Comparison of ENCODE assay signal across 32 mouse cellular contexts in genomic region chr5:113204193-113204592, GRCm38 (mm10). TPM values are rescaled to one million over a fixed set of nuclear protein-coding genes. Genes with fewer than 3 reads are reported as not detected.
DNase-seq lines count a peak whose midpoint lies in the region; ATAC-seq and TF ChIP-seq lines count a peak whose summit lies in the region.
"Had no signal": no experiment of that assay in that cellular context is flagged by ENCODE, and none has a peak within 500 bp of the region (broad histone marks: within the 10 kb centered on the region; RNA-seq: fewer than 3 reads in every experiment).

No protein-coding gene starts in this region.

- H3K4me3 ChIP-seq in heart, adult 2 months: no peak overlapping the region
- H3K4me3 ChIP-seq in midbrain, embryonic 11.5 days (ENCODE audit: low read depth, low read length): no peak overlapping the region
- H3K4me3 ChIP-seq in midbrain, embryonic 16.5 days (ENCODE audit: low read depth, low read length): no peak overlapping the region
- H3K4me3 ChIP-seq: embryonic facial prominence, embryonic 12.5 days; embryonic facial prominence, embryonic 15.5 days; heart, embryonic 12.5 days; heart, embryonic 15.5 days; hindbrain, embryonic 10.5 days; hindbrain, embryonic 13.5 days had no signal

- peak overlapping the region; percentile 9; the same call in 1 of the 2 replicates for H3K27ac ChIP-seq in heart, adult 2 months
- H3K27ac ChIP-seq in midbrain, embryonic 11.5 days (ENCODE audit: low read depth, low read length): no peak overlapping the region
- H3K27ac ChIP-seq in midbrain, embryonic 16.5 days (ENCODE audit: low read length): no peak overlapping the region
- H3K27ac ChIP-seq: embryonic facial prominence, embryonic 12.5 days; embryonic facial prominence, embryonic 15.5 days; heart, embryonic 15.5 days; hindbrain, embryonic 10.5 days; hindbrain, embryonic 13.5 days had no signal

- 73% methylated on average over 9 of the region's 9 CpGs for WGBS in heart, adult 2 months
- 95% methylated on average over 9 of the region's 9 CpGs for WGBS in midbrain, embryonic 11.5 days
- WGBS in midbrain, embryonic 16.5 days: 91% methylated on average over 9 of the region's 9 CpGs

- no peak overlapping the region for H3K9ac ChIP-seq in heart, adult 2 months (ENCODE audit: low read depth, low read length)
- H3K9ac ChIP-seq in midbrain, embryonic 11.5 days (ENCODE audit: low read length): no peak overlapping the region
- H3K9ac ChIP-seq in midbrain, embryonic 16.5 days (ENCODE audit: low read depth, low read length): no peak overlapping the region
- H3K9ac ChIP-seq: embryonic facial prominence, embryonic 12.5 days; embryonic facial prominence, embryonic 15.5 days; forebrain, postnatal 0 days; heart, embryonic 12.5 days; heart, embryonic 15.5 days; hindbrain, embryonic 13.5 days had no signal

- no peaks in the 10 kb centered on the region for H3K27me3 ChIP-seq in heart, adult 2 months (ENCODE audit: control insufficient read depth, insufficient read depth, low read length)
- no peaks in the 10 kb centered on the region for H3K27me3 ChIP-seq in midbrain, embryonic 11.5 days (ENCODE audit: control insufficient read depth, insufficient read depth, low read length)
- no peaks in the 10 kb centered on the region for H3K27me3 ChIP-seq in midbrain, embryonic 16.5 days (ENCODE audit: control insufficient read depth, insufficient read depth, low read depth, low read length)
- H3K27me3 ChIP-seq: embryonic facial prominence, embryonic 12.5 days; embryonic facial prominence, embryonic 15.5 days; heart, embryonic 12.5 days; heart, embryonic 15.5 days; hindbrain, embryonic 13.5 days had no signal

- H3K79me2 ChIP-seq in heart, adult 2 months (replicated peaks; ENCODE audit: control insufficient read depth, insufficient read depth, low read length): no peaks in the 10 kb centered on the region

- no peak overlapping the region for H3K4me2 ChIP-seq in midbrain, embryonic 11.5 days
- H3K4me2 ChIP-seq in midbrain, embryonic 16.5 days (ENCODE audit: low read length): no peak overlapping the region
- H3K4me2 ChIP-seq: embryonic facial prominence, embryonic 12.5 days; embryonic facial prominence, embryonic 15.5 days; heart, embryonic 12.5 days; heart, embryonic 15.5 days; hindbrain, embryonic 13.5 days had no signal

- peaks cover 2% of the 10 kb centered on the region; the same call in 1 of the 2 replicates for H3K36me3 ChIP-seq in heart, adult 2 months (ENCODE audit: control insufficient read depth, insufficient read depth, low read length)
- no peaks in the 10 kb centered on the region for H3K36me3 ChIP-seq in midbrain, embryonic 11.5 days (ENCODE audit: control insufficient read depth, insufficient read depth, low read length)
- H3K36me3 ChIP-seq in midbrain, embryonic 16.5 days (ENCODE audit: control insufficient read depth, insufficient read depth, low read length): no peaks in the 10 kb centered on the region
- H3K36me3 ChIP-seq: embryonic facial prominence, embryonic 12.5 days; embryonic facial prominence, embryonic 15.5 days; heart, embryonic 12.5 days; heart, embryonic 15.5 days; hindbrain, embryonic 13.5 days had no signal

- TF ChIP-seq CTCF in heart, adult 2 months (IDR thresholded peaks at IDR 0.05): no peak

- no peak for DNase-seq in heart, adult 2 months
- no peak for DNase-seq in heart, adult 9 months (ENCODE audit: low spot score in 2 of 2)
- peak; percentile 57 for DNase-seq in midbrain, embryonic 11.5 days (ENCODE audit: low spot score, missing footprints)
- DNase-seq in Muller cell, postnatal 12 days (ENCODE audit: inconsistent ontology term): peak; percentile 52
- no peak for DNase-seq in layer of hippocampus, adult 9-11 months
- DNase-seq in layer of hippocampus, adult 9-10 months (ENCODE audit: low spot score): no peak
- DNase-seq: adrenal gland, adult 8-10 months; adrenal gland, postnatal 25 days; B cell, adult 2 months; cerebellum, adult 18-20 months; cerebellum, adult 9-10 months; cerebellum, postnatal 14 days; forebrain, postnatal 0 days; gastrocnemius, postnatal 36 days; heart, postnatal 10 days; heart, postnatal 36 days had no signal

- TF ChIP-seq EP300 in heart, adult 2 months (IDR thresholded peaks at IDR 0.05; ENCODE audit: insufficient read depth, low read depth, low read length): no peak

- H3K9me3 ChIP-seq in midbrain, embryonic 11.5 days (ENCODE audit: control insufficient read depth, low read length): no peaks in the 10 kb centered on the region
- no peaks in the 10 kb centered on the region for H3K9me3 ChIP-seq in midbrain, embryonic 16.5 days (replicated peaks; ENCODE audit: control insufficient read depth, low read length, poor library complexity, severe bottlenecking)
- H3K9me3 ChIP-seq: embryonic facial prominence, embryonic 12.5 days; embryonic facial prominence, embryonic 15.5 days; heart, embryonic 15.5 days had no signal

- ATAC-seq in midbrain, embryonic 11.5 days (ENCODE audit: low FRiP score): no peak
- ATAC-seq in midbrain, embryonic 16.5 days: no peak
- ATAC-seq: activated CD4-positive, CD25-positive, alpha-beta regulatory T cell, adult 4 months; CD4-positive, CD25-positive, alpha-beta regulatory T cell, adult 4 months; forebrain, embryonic 14.5 days; forebrain, postnatal 0 days; hindbrain, embryonic 16.5 days had no signal

- peaks cover 29% of the 10 kb centered on the region for H3K4me1 ChIP-seq in heart, adult 2 months (ENCODE audit: control insufficient read depth, insufficient read depth, low read length)
- H3K4me1 ChIP-seq in midbrain, embryonic 11.5 days (ENCODE audit: control insufficient read depth, insufficient read depth, low read length): no peaks in the 10 kb centered on the region
- peaks cover 3% of the 10 kb centered on the region for H3K4me1 ChIP-seq in midbrain, embryonic 16.5 days (ENCODE audit: control insufficient read depth, insufficient read depth, low read length)

- intact Hi-C loops in heart, adult 2 months (cut with DNase I): no loop called here

- no peak for TF ChIP-seq POLR2A in heart, adult 2 months (IDR thresholded peaks at IDR 0.05; ENCODE audit: insufficient read depth, low read depth, low read length)

RNA-seq across cellular contexts. Expression of gene 2900026A02Rik, which starts 16.8 kb away (rescaled TPM):
- total RNA-seq in heart, adult 2 months (2021): 10 to 100 TPM; 19.2 to 21.4 TPM
- polyA plus RNA-seq in heart, adult 2 months (2012; rRNA removed): 18.0 and 24.5 TPM in 2 replicates
- polyA plus RNA-seq in midbrain, embryonic 11.5 days (2014; fragmentation: Nextera tagmentation; extraction: Ambion mirVana): 0.98 and 1.2 TPM in 2 replicates
- 3.8 and 4.2 TPM in 2 replicates for polyA plus RNA-seq in midbrain, embryonic 16.5 days (2015; fragmentation: Nextera tagmentation; extraction: Ambion mirVana)
- total RNA-seq: MEL had no signal

RNA-seq across cellular contexts. Expression of gene Tmem211, which starts 22.5 kb away (rescaled TPM):
- not detected for total RNA-seq in heart, adult 2 months (2021)
- not detected in 2 replicates for polyA plus RNA-seq in heart, adult 2 months (2012; rRNA removed)
- 0.16 TPM in 1 of 2 replicates, not detected in the other for polyA plus RNA-seq in midbrain, embryonic 11.5 days (2014; fragmentation: Nextera tagmentation; extraction: Ambion mirVana)
- polyA plus RNA-seq in midbrain, embryonic 16.5 days (2015; fragmentation: Nextera tagmentation; extraction: Ambion mirVana): not detected in 2 replicates
- total RNA-seq: adrenal gland, adult 8-10 months; adrenal gland, postnatal 25 days; forebrain, postnatal 0 days; gastrocnemius, adult 8-10 months; gastrocnemius, postnatal 36 days; granulocyte monocyte progenitor cell, adult 5-6 weeks; heart, adult 8-10 months; heart, postnatal 10 days; heart, postnatal 36 days; MEL had no signal
- polyA plus RNA-seq: activated CD4-positive, CD25-positive, alpha-beta regulatory T cell, adult 4 months; CD4-positive, CD25-positive, alpha-beta regulatory T cell, adult 4 months; forebrain, embryonic 14.5 days; forebrain, postnatal 0 days; frontal cortex, adult 2 months; heart, embryonic 12.5 days; heart, embryonic 15.5 days; hindbrain, embryonic 10.5 days; hindbrain, embryonic 13.5 days; hindbrain, embryonic 16.5 days had no signal

Comparison
In these comparisons a context has a peak if more than half of its experiments do, and no peak if none do; other contexts are left out.
1. DNase-seq: peak in midbrain, embryonic 11.5 days (single experiment) and Muller cell, postnatal 12 days (single experiment); none in heart, adult 2 months (0 of 2), heart, adult 9 months (0 of 2), layer of hippocampus, adult 9-11 months (single experiment) and layer of hippocampus, adult 9-10 months (single experiment).